Mouse (Mus musculus) embryonic fibroblast, embryonic 13.5 days (primary cell): ENCODE results near the gene Zfand4.

Experiments used
- CTCF ChIP-seq: IDR thresholded peaks from 2 replicates; pipeline ENCODE4 v1.5.1; 2011; ENCODE audit warnings: mild to moderate bottlenecking, control low read depth, low read length, moderate library complexity, borderline replicate concordance; ENCODE audit not compliant: insufficient read depth
- POLR2A ChIP-seq: IDR thresholded peaks from 2 replicates; pipeline ENCODE4 v1.6.1; 2011; ENCODE audit warnings: low read depth, mild to moderate bottlenecking, control low read depth, low read length, moderate library complexity

GRCm38 (mm10) chr6:116283280-116283679 is 19.3 kb downstream of the Zfand4 start:
- TF ChIP-seq POLR2A (no peak), CTCF (no peak)
